Mouse (Mus musculus): ENCODE results near the gene Ttc19.

DNA sequence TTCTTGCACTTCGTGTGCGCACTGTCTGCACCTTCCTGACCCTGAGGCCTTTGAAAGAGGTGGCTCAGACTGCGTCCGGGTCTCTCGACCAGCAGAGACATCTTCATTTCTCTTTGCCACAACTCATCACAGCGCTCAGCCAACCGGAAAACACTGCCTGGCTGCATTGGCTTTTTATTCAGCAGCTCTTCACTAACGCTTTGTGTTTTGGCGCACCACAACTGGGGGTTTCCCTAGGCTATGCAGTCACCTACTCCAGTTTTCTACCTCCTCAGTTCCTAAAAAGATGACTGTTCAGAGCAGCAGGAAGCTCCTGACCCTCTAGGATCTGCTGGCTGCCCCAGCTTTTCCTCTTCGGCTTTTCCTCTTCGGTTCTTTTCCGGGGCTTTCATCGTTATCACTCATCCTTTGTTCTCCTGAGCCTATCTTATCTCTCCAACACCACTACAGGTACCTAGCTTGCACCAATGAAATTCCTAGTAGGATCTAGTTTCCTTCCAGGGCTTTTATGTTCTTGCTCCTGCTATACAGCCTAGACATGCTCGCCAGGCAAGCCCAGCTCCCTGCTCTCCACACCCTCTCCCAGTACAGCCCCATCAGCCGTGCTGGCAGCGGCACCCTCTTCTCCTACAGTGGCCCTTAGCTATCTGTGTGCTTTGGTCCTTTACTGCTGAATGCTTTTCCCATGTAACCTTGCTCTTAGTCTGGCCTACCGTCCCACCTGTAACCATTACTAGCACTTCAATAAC, 14.6 kb upstream of the Ttc19 start:
- TF ChIP-seq CTCF (IDR thresholded peaks at IDR 0.05; ENCODE audit: low read depth) (no peak), EP300 (IDR thresholded peaks at IDR 0.05; ENCODE audit: low read depth) (no peak)
